ENCODE assay signal across 9 mouse cellular contexts in the genomic region with DNA sequence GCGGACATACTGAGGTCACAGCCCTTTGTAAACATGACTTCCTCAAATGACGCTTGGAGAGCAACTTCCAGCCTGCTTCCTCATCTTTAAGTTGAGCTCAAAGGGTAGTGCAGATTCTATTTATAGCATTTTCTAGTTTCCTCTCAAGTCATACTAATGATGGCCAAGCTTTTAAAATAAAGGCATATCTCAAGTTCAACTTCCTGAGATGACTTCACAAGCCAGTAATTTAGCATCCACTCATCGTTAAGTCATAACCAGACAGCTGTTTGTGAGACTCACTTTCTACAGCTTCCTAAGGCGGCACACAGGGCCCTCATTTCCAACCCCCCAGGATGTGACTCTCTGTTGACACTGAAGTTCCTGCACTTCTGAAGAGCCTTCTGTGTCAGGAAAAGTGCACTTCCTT.
DNase-seq lines count a peak whose midpoint lies in the region; ATAC-seq lines count a peak whose summit lies in the region.
"Had no signal": no experiment of that assay in that cellular context is flagged by ENCODE, and none has a peak within 500 bp of the region (broad histone marks: within the 10 kb centered on the region; RNA-seq: fewer than 3 reads in every experiment).

No protein-coding gene starts in this region.

- no peaks in the 10 kb centered on the region for H3K27me3 ChIP-seq in kidney, embryonic 14.5 days (ENCODE audit: control insufficient read depth, insufficient read depth, low read length)
- H3K27me3 ChIP-seq in neural tube, embryonic 15.5 days (replicated peaks) = no peaks in the 10 kb centered on the region

- H3K9ac ChIP-seq in kidney, embryonic 14.5 days (ENCODE audit: low read depth, low read length) = no peak overlapping the region
- no peak overlapping the region for H3K9ac ChIP-seq in neural tube, embryonic 15.5 days (replicated peaks)

- peak; percentile 31 to 43 for DNase-seq in kidney, adult 8-10 months
- DNase-seq in heart, adult 9 months (ENCODE audit: low spot score in 2 of 2) = peak; percentile 75 to 83
- peak; percentile 42 to 71 for DNase-seq in kidney, postnatal 36 days
- DNase-seq in retina, embryonic 14.5 days (ENCODE audit: low spot score) = no peak
- no peak for DNase-seq in thymus, postnatal 14 days

- no peak overlapping the region for H3K4me2 ChIP-seq in kidney, embryonic 14.5 days (replicated peaks; ENCODE audit: low read depth, low read length)
- H3K4me2 ChIP-seq in neural tube, embryonic 15.5 days = no peak overlapping the region

- no peaks in the 10 kb centered on the region for H3K9me3 ChIP-seq in kidney, embryonic 14.5 days (ENCODE audit: control insufficient read depth, low read length)
- no peaks in the 10 kb centered on the region for H3K9me3 ChIP-seq in neural tube, embryonic 15.5 days (replicated peaks)

- H3K4me3 ChIP-seq in kidney, embryonic 14.5 days (ENCODE audit: low read length) = no peak overlapping the region
- no peak overlapping the region for H3K4me3 ChIP-seq in neural tube, embryonic 15.5 days (replicated peaks)
- H3K4me3 ChIP-seq: forebrain, embryonic 10.5 days had no signal

- H3K36me3 ChIP-seq in kidney, embryonic 14.5 days (ENCODE audit: control insufficient read depth, insufficient read depth, low read length) = no peaks in the 10 kb centered on the region
- no peaks in the 10 kb centered on the region for H3K36me3 ChIP-seq in neural tube, embryonic 15.5 days
- H3K36me3 ChIP-seq: forebrain, embryonic 10.5 days had no signal

- no peak overlapping the region for H3K27ac ChIP-seq in kidney, embryonic 14.5 days (ENCODE audit: low read depth, low read length)
- no peak overlapping the region for H3K27ac ChIP-seq in neural tube, embryonic 15.5 days (replicated peaks)

- H3K4me1 ChIP-seq in kidney, embryonic 14.5 days (ENCODE audit: control insufficient read depth, insufficient read depth, low read length) = no peaks in the 10 kb centered on the region
- no peaks in the 10 kb centered on the region for H3K4me1 ChIP-seq in neural tube, embryonic 15.5 days

- WGBS in kidney, embryonic 14.5 days = 57% methylated on average over 4 of the region's 4 CpGs
- WGBS in neural tube, embryonic 15.5 days = 83% methylated on average over 4 of the region's 4 CpGs

- ATAC-seq in kidney, embryonic 14.5 days (ENCODE audit: low FRiP score, low TSS enrichment) = no peak
- ATAC-seq in monocyte, adult 5-6 weeks (replicated peaks; ENCODE audit: insufficient number of reproducible peaks, low FRiP score, low TSS enrichment, poor library complexity, severe bottlenecking) = peak; percentile 51; the same call in 1 of the 2 replicates
- ATAC-seq in neural tube, embryonic 15.5 days (ENCODE audit: low FRiP score) = no peak

Comparison
In these comparisons a context has a peak if more than half of its experiments do, and no peak if none do; other contexts are left out.
1. DNase-seq: peak in kidney, adult 8-10 months (2 of 2), heart, adult 9 months (2 of 2) and kidney, postnatal 36 days (2 of 2); none in retina, embryonic 14.5 days (single experiment) and thymus, postnatal 14 days (single experiment).